Mouse (Mus musculus): ENCODE measurements around the gene Sars2.

DNA sequence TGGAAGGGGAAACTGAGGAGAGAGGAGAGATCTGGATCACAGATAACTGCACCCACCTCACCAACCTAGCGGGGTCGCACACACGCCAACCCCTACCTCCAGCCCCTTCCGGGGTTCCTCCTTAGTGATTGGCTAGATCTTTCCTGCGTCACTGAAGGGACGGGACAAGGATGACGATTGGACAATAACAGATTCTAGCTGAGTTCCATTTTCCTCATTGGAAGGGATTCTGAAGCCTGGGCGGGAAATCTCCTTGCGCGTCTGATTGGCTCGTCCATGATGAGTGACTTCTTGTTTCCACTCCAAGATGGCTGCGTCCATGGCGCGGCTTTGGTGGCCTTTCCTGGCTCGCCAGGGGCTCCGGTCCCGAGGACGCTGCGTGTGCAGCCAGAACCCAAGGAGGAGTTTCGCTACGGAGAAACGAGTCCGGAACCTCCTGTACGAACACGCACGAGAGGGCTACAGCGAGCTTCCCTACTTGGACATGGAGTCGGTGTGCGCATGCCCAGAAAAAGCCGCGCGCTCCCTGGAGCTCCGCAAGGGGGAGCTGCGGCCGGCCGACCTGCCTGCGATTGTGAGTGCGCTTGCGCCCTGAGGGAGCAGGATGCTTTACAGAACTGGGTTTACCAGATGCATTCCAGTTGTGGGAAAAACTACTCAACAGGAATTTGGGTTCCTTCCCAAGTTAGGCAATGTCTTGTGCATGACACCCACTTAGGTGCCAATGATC lies at the start of gene Sars2, which contains the start of gene Mrps12:
- TF ChIP-seq POLR2A (IDR thresholded peaks at IDR 0.05; ENCODE audit: borderline replicate concordance, insufficient read depth, low read length), result peak; percentile 98
- TF ChIP-seq CTCF (IDR thresholded peaks at IDR 0.05; ENCODE audit: borderline replicate concordance, insufficient read depth, low read depth, low read length), result peak; percentile 76

Measured in cerebellum, adult 2 months (tissue).